Mouse (Mus musculus) thymus, adult 2 months (tissue): ENCODE results near the gene Otud4. TPM values are rescaled to one million over a fixed set of nuclear protein-coding genes. Genes with fewer than 3 reads are reported as not detected.
"Not testable (repeated sequence)": the region's sequence is repeated elsewhere in the genome, so short reads cannot be mapped to it uniquely, and the experiment has no call there.

ENCODE experiments used
- DNase-seq: peaks from one replicate; pipeline ENCODE4 v3.0.0; 2021
- H3K27ac ChIP-seq: fragments of 200-500 bp; 2 replicates; pipeline ENCODE4 v1.5.1; 2012; ENCODE audit warnings: low read length, control low read depth; ENCODE audit not compliant: control insufficient read depth, insufficient read depth
- H3K27me3 ChIP-seq: fragments of 200-500 bp; 2 replicates; pipeline ENCODE4 v1.6.1; 2012; ENCODE audit warnings: mild to moderate bottlenecking, low read length, moderate library complexity, mixed read lengths; ENCODE audit not compliant: control insufficient read depth, insufficient read depth
- H3K36me3 ChIP-seq: fragments of 200-500 bp; 2 replicates; pipeline ENCODE4 v1.6.1; 2012; ENCODE audit warnings: mild to moderate bottlenecking, low read length, moderate library complexity; ENCODE audit not compliant: control insufficient read depth, insufficient read depth
- H3K4me1 ChIP-seq: fragments of 200-500 bp; replicated peaks from 2 replicates; pipeline ENCODE4 v1.6.1; 2012; ENCODE audit warnings: low read length; ENCODE audit not compliant: control insufficient read depth, insufficient read depth
- H3K4me3 ChIP-seq: fragments of 200-500 bp; 2 replicates; pipeline ENCODE4 v1.5.1; 2012; ENCODE audit warnings: mild to moderate bottlenecking, low read length, control low read depth, moderate library complexity; ENCODE audit not compliant: control insufficient read depth, insufficient read depth
- CTCF ChIP-seq: fragments of 200-500 bp; IDR thresholded peaks from 2 replicates; pipeline ENCODE4 v1.5.1; 2012; ENCODE audit warnings: mild to moderate bottlenecking, control low read depth, low read length, moderate library complexity, borderline replicate concordance; ENCODE audit not compliant: control insufficient read depth, poor library complexity, insufficient read depth; ENCODE audit errors: extremely low read depth
- POLR2A ChIP-seq: fragments of 200-500 bp; IDR thresholded peaks from 2 replicates; pipeline ENCODE4 v1.6.1; 2012; ENCODE audit warnings: mild to moderate bottlenecking, low read length, control low read depth, moderate library complexity; ENCODE audit not compliant: control insufficient read depth, poor library complexity, insufficient read depth; ENCODE audit errors: extremely low read depth
- WGBS: fragments of 180-500 bp; shearing (Covaris S2); methylation state at CpG from one replicate; pipeline ENCODE4 v1.1.7; 2018; 5-methylcytosine and 5-hydroxymethylcytosine counted together
- polyA plus RNA-seq: library from polyadenylated mRNA; depleted of rRNA; stranded (reverse); fragments of >200 nt; gene quantifications from 2 replicates; pipeline ENCODE4 v1.2.3, GENCODE M21; 2012

Otud4 gene
- polyA plus RNA-seq, 1 experiment: 55.1 TPM

GRCm38 (mm10) chr8:79676461-79676860, 37.0 kb downstream of the Otud4 start:
- Histone ChIP-seq H3K4me3 (no peak overlapping the region), H3K4me1 (peaks cover 4% of the 10 kb centered on the region; the same call in 1 of the 2 replicates), H3K36me3 (peaks cover 30% of the 10 kb centered on the region), H3K27me3 (no peaks in the 10 kb centered on the region), H3K27ac (no peak overlapping the region)
- 94% methylated on average over 4 of the region's 4 CpGs for WGBS
- TF ChIP-seq CTCF: no peak
- TF ChIP-seq POLR2A: no peak
- DNase-seq: no peak

- H3K27ac ChIP-seq: no peak overlapping the region
- 32% methylated on average over 5 of the region's 5 CpGs for WGBS
- peaks cover 18% of the 10 kb centered on the region for H3K36me3 ChIP-seq
- no peak for TF ChIP-seq CTCF
- no peak for TF ChIP-seq POLR2A
- H3K4me1 ChIP-seq: peaks cover 4% of the 10 kb centered on the region; the same call in 1 of the 2 replicates
- no peak for DNase-seq
- H3K4me3 ChIP-seq: no peak overlapping the region
- no peaks in the 10 kb centered on the region for H3K27me3 ChIP-seq
Observed at GRCm38 (mm10) chr8:79679005-79679404, 39.6 kb downstream of the Otud4 start.

- peak overlapping the region; percentile 39 for H3K4me3 ChIP-seq
- H3K36me3 ChIP-seq: peaks cover 22% of the 10 kb centered on the region
- not testable (repeated sequence) for H3K4me1 ChIP-seq, H3K27me3 ChIP-seq, H3K27ac ChIP-seq, DNase-seq
- 17% methylated on average over 10 of the region's 10 CpGs for WGBS
Observed at GRCm38 (mm10) chr8:79680083-79680482, 40.7 kb downstream of the Otud4 start.

- Histone ChIP-seq H3K27me3 (no peaks in the 10 kb centered on the region), H3K4me3 (peak overlapping the region; percentile 39), H3K4me1 (peaks cover 4% of the 10 kb centered on the region; the same call in 1 of the 2 replicates), H3K36me3 (peaks cover 27% of the 10 kb centered on the region), H3K27ac (no peak overlapping the region)
- TF ChIP-seq POLR2A: no peak
- TF ChIP-seq CTCF: no peak
- WGBS: 9% methylated on average over 34 of the region's 34 CpGs
- DNase-seq: peak; percentile 7
Observed at GRCm38 (mm10) chr8:79680555-79680954, 41.1 kb downstream of the Otud4 start.

- Histone ChIP-seq H3K36me3 (peaks cover 31% of the 10 kb centered on the region), H3K27ac (no peak overlapping the region), H3K4me3 (no peak overlapping the region), H3K27me3 (no peaks in the 10 kb centered on the region), H3K4me1 (peaks cover 4% of the 10 kb centered on the region; the same call in 1 of the 2 replicates)
- no peak for TF ChIP-seq POLR2A
- WGBS: 50% methylated on average over 2 of the region's 2 CpGs
- DNase-seq: no peak
Observed at GRCm38 (mm10) chr8:79680965-79681364, 41.5 kb downstream of the Otud4 start.

GRCm38 (mm10) chr8:79685927-79686326, 46.5 kb downstream of the Otud4 start:
- H3K4me3 ChIP-seq, H3K4me1 ChIP-seq, DNase-seq, H3K27me3 ChIP-seq, H3K27ac ChIP-seq: not testable (repeated sequence)
- 92% methylated on average over 5 of the region's 5 CpGs for WGBS
- peaks cover 79% of the 10 kb centered on the region for H3K36me3 ChIP-seq

GRCm38 (mm10) chr8:79692531-79692930, 53.1 kb downstream of the Otud4 start:
- no peak for TF ChIP-seq POLR2A
- TF ChIP-seq CTCF: no peak
- Histone ChIP-seq H3K27ac (no peak overlapping the region), H3K4me1 (no peaks in the 10 kb centered on the region), H3K27me3 (no peaks in the 10 kb centered on the region), H3K36me3 (peaks cover 69% of the 10 kb centered on the region), H3K4me3 (no peak overlapping the region)
- DNase-seq: no peak
- WGBS: 90% methylated on average over 2 of the region's 2 CpGs
